Mouse (Mus musculus) testis, adult 2 months (tissue): ENCODE data around the gene Sorcs2. TPM values are rescaled to one million over a fixed set of nuclear protein-coding genes. Genes with fewer than 3 reads are reported as not detected.

Experiments
- H3K27ac ChIP-seq: fragments of 200-500 bp; 2 replicates; pipeline ENCODE4 v1.5.1; 2012; ENCODE audit warnings: low read depth, low read length; ENCODE audit not compliant: control insufficient read depth, insufficient read depth
- H3K27me3 ChIP-seq: fragments of 200-500 bp; 2 replicates; pipeline ENCODE4 v1.6.1; 2012; ENCODE audit warnings: mild to moderate bottlenecking, low read length, moderate library complexity; ENCODE audit not compliant: control insufficient read depth, insufficient read depth
- H3K36me3 ChIP-seq: fragments of 200-500 bp; 2 replicates; pipeline ENCODE4 v1.6.1; 2012; ENCODE audit warnings: mild to moderate bottlenecking, low read length; ENCODE audit not compliant: control insufficient read depth, insufficient read depth
- H3K4me1 ChIP-seq: fragments of 200-500 bp; 2 replicates; pipeline ENCODE4 v1.6.1; 2012; ENCODE audit warnings: low read length; ENCODE audit not compliant: control insufficient read depth, insufficient read depth
- H3K4me3 ChIP-seq: fragments of 200-500 bp; 2 replicates; pipeline ENCODE4 v1.5.1; 2012; ENCODE audit warnings: low read depth, mild to moderate bottlenecking, low read length, moderate library complexity, mixed read lengths; ENCODE audit not compliant: control insufficient read depth
- CTCF ChIP-seq: fragments of 200-500 bp; IDR thresholded peaks from 2 replicates; pipeline ENCODE4 v1.5.1; 2012; ENCODE audit warnings: low read depth, mild to moderate bottlenecking, inconsistent platforms, low read length, moderate library complexity; ENCODE audit not compliant: control insufficient read depth, insufficient read depth, insufficient replicate concordance
- POLR2A ChIP-seq: fragments of 200-500 bp; IDR thresholded peaks from 2 replicates; pipeline ENCODE4 v1.6.1; 2012; ENCODE audit warnings: low read depth, mild to moderate bottlenecking, inconsistent platforms, low read length, moderate library complexity; ENCODE audit not compliant: control insufficient read depth
- polyA plus RNA-seq: library from polyadenylated mRNA; depleted of rRNA; stranded (reverse); fragments of >200 nt; gene quantifications from 2 replicates; pipeline ENCODE4 v1.2.3, GENCODE M21; 2012

The Sorcs2 gene
- polyA plus RNA-seq, 1 experiment: 13.8 TPM

GRCm38 (mm10) chr5:36099662-36100061 is 298.3 kb downstream of the Sorcs2 start:
- Histone ChIP-seq H3K4me1 (no peaks in the 10 kb centered on the region; the same call in 1 of the 2 replicates), H3K27ac (no peak overlapping the region), H3K27me3 (no peaks in the 10 kb centered on the region), H3K4me3 (no peak overlapping the region), H3K36me3 (no peaks in the 10 kb centered on the region)
- TF ChIP-seq POLR2A (no peak), CTCF (no peak)

- Histone ChIP-seq H3K4me1 (no peaks in the 10 kb centered on the region; the same call in 1 of the 2 replicates), H3K27me3 (no peaks in the 10 kb centered on the region), H3K36me3 (no peaks in the 10 kb centered on the region), H3K27ac (no peak overlapping the region), H3K4me3 (no peak overlapping the region)
- TF ChIP-seq POLR2A (no peak), CTCF (no peak)
These were observed 301.9 kb downstream of the Sorcs2 start for GRCm38 (mm10) chr5:36096046-36096445.

- TF ChIP-seq CTCF (no peak), POLR2A (no peak)
- Histone ChIP-seq H3K36me3 (no peaks in the 10 kb centered on the region), H3K27me3 (no peaks in the 10 kb centered on the region), H3K27ac (no peak overlapping the region), H3K4me3 (no peak overlapping the region), H3K4me1 (no peaks in the 10 kb centered on the region)
These were observed 307.9 kb downstream of the Sorcs2 start for GRCm38 (mm10) chr5:36090036-36090435.

GRCm38 (mm10) chr5:36089243-36089642 is 308.7 kb downstream of the Sorcs2 start:
- TF ChIP-seq CTCF (no peak), POLR2A (no peak)
- Histone ChIP-seq H3K4me3 (no peak overlapping the region), H3K27me3 (no peaks in the 10 kb centered on the region), H3K36me3 (no peaks in the 10 kb centered on the region), H3K27ac (no peak overlapping the region), H3K4me1 (no peaks in the 10 kb centered on the region)

DNA sequence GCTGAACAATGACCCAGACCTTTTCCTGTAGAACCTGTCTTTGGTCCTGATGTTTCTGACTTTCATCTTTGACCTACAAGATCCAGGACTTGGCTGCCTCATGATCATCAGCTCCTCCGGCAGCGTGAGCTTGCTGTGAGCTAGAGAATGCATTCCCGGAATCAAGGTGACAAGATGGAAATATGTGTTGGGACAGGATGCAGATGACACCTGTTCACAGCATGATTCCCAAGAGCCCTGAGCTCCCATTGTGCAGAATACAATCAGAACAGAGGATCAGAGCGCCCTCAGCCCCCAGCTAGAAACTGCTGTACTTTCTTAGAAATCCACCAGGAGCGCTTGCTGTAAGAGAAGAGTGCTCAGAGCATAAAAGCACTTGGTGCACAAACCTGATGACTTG is 311.0 kb downstream of the Sorcs2 start:
- H3K27ac ChIP-seq: no peak overlapping the region
- H3K27me3 ChIP-seq: no peaks in the 10 kb centered on the region
- H3K36me3 ChIP-seq: no peaks in the 10 kb centered on the region
- H3K4me1 ChIP-seq: no peaks in the 10 kb centered on the region
- TF ChIP-seq POLR2A: no peak
- TF ChIP-seq CTCF: no peak
- no peak overlapping the region for H3K4me3 ChIP-seq

DNA sequence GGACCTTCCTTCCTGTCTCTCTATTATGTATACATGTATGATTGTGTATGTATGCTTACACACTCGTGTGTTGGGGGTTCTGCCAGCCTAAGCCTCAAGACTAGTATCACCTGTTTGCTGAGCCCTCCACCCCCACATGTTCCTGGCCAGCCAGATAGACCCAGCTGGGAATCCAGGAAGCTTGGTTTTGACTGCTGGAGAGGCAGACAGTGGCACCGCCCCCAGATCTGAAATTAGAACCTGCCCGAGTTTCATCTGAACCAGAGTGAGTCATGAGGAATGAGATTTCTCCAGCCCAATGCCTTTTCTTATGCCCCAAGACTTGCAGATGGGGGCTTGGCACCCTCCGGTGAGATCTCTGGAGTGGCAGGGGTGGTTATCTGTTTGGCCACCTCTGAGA is 312.3 kb downstream of the Sorcs2 start:
- H3K36me3 ChIP-seq: no peaks in the 10 kb centered on the region
- no peak for TF ChIP-seq CTCF
- no peaks in the 10 kb centered on the region for H3K27me3 ChIP-seq
- no peaks in the 10 kb centered on the region for H3K4me1 ChIP-seq
- no peak overlapping the region for H3K27ac ChIP-seq
- H3K4me3 ChIP-seq: no peak overlapping the region

- Histone ChIP-seq H3K27me3 (no peaks in the 10 kb centered on the region), H3K4me3 (no peak overlapping the region), H3K4me1 (no peaks in the 10 kb centered on the region), H3K36me3 (no peaks in the 10 kb centered on the region), H3K27ac (no peak overlapping the region)
- TF ChIP-seq CTCF: no peak
- no peak for TF ChIP-seq POLR2A
These were observed 313.9 kb downstream of the Sorcs2 start for GRCm38 (mm10) chr5:36083869-36084565.

DNA sequence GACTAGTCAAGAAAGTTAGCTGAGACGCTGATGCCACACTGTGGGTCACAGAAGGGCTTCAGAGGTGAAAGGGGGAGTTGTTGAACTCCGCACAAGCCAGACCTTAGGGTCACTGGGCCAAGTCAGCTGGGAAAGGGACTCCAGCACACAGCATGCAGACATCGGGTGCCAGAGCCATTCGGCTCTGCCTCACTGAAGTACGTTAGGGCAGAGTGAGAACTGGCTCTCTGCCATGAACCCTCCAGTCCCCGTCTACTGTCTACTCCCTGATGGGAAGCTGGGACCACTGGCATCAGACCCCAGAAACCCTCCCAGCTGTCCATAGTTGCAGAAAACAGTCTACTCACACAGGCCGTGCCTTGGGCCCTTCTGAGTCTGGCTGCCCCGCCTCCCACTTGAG is 316.9 kb downstream of the Sorcs2 start:
- no peak overlapping the region for H3K27ac ChIP-seq
- no peaks in the 10 kb centered on the region for H3K36me3 ChIP-seq
- no peaks in the 10 kb centered on the region for H3K4me1 ChIP-seq
- no peak for TF ChIP-seq CTCF
- TF ChIP-seq POLR2A: no peak
- H3K4me3 ChIP-seq: no peak overlapping the region
- H3K27me3 ChIP-seq: no peaks in the 10 kb centered on the region
